Mouse (Mus musculus): ENCODE data around the gene Mical3.

The Mical3 gene

DNA sequence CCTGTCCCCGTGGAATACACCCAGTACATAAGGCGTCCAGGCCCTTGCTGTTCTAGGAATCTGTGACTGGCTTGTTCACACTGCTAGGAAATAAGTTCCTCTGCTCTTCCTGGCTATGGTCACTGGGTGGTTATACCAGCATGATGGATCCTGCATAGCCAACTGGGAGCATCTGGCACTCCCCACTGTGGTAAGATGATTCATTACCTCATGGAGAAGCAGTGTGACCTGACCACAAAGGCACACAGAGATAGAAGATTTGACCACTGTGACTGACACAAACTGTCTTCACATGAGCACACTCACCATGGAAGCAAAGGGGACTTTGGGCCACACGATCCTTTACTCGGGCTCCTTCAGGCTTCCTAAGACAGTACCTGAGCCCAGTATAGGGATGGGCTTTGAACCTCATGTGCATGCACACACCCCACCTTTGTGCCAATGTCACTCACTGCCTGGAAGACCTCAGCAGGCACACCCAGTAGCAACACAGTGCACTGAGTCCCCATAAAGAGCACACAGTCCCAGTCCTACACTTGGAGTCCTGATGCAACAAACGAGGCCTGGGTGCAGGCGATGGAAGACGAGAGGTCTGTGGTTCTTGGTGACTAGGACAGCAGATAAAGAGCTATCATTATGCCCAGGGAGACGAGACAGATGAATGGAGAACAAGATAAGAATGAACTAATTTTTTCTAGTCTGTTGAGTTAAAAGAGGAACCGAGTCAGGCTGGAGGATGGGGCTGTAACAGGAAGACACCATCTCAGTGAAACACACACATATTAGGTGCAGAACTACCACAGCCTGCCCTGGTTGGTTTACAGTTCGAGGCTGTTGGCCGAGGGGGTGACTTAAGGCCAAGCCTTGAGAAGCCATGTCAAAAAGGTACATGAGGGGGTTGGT is 174.3 kb downstream of the Mical3 start:
- DNase-seq = no peak

DNA sequence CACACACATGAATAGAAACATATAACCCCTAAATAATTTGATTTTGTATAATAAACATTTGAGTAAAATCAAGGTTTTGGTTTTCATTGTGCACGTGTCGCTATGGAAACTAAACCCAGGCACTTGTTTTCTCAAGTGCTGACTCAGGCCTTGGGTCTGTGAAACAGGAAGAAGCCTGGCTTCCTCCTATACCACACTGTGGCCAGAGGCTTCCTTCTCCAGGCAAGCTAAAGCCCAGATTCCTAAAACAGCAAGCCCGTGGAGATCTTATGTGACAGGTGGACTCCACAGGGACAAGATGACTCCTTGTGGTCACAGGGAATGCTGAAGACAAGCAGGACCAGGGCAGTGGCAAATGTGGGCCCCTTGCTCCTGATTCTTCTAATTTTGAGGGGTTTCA is 175.6 kb downstream of the Mical3 start:
- DNase-seq = no peak

DNA sequence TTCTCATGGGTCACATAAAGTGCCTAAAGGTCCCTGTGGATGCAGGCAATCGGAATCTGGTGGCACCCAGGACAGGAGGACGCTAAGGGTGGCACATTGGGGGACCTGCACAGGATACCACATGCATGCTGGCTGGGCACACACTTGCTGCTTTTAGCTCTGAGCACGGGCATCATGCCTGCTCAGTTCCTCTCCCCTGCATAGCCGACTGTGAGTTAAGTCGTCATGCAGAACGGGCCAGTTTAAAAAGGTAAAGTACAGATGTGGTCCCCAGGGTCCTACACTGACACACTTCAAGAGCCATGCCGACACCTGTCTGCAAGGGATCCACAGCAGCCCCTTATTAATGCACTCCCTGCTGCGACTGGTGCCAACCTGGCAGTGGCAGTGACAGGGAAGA is 176.6 kb downstream of the Mical3 start:
- DNase-seq = no peak

DNA sequence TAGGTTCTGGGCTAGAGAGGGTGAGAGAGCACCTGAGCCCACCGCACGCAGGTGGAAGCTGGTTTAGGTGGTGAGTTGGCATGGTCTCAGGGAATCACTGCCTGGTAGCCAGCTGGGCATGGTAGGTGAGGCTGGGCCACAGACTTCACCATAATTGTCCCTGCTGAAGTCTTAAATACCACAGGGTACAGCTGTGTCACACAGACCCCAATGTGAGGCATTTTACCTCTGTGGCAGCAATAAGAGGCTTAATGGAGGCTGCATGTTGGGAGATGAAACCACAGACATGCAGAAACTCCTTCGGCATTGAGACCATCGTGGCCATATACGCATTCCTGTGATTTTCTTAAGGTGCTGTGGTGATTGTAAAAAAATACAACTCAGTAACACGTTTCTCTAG is 178.3 kb downstream of the Mical3 start:
- DNase-seq = no peak

DNA sequence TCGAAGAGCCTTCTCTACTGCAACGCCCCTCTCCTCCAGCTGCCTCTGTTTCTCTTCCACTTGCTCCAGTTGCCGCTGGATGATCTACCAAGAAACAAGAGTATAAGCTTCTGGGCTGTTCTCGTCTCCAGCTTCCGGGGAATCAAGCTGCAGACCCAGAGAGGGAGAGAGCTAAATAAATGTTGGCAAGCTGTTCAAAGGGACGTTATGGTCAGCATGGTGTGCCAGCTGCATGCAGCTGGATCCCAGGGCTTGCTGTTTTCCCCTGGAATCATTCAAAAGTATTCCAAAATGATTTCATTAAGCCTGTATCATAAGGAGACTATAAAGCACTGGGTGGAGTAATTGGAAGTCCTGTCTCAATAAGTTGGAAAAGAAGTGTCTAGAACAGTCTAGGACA is 179.5 kb downstream of the Mical3 start:
- no peak for DNase-seq

DNA sequence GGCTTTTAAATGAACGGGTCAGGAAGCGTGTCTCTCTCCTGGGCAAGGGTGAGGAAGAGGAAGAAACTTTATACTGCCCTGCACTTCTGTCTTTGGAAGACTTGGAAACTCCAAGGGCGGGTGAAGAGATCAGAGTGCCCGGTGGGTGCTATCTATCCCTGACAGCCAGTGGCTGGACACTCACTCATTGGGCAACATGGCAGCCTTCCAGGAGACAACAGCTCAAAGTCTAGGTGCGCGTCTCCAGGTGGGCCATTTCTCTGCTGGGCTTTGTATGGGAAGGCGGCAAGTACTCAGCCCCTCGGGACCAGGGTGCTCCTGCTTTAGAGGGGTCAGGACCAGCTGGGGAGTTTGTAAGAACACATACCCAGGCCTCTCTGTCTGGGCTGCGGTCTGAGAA is 185.3 kb downstream of the Mical3 start:
- no peak for DNase-seq

DNA sequence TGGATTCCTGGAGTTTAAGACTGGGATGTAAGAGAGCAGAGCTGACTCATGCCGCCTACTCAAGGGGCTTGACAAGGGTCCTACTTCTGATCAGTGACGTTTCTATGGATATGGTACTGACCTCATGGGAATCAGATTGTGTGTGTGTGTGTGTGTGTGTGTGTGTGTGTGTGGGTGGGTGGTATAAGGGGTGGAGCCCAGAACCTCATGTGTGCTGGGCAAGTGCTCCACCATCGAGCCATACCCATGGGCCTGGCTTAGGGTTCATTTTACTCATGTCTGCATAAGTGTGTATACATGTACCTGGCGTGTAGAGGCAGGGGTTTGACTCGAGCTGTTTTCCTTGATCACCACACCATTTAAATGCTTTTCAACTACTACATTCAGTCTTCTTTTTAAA is 186.8 kb downstream of the Mical3 start:
- no peak for DNase-seq

DNA sequence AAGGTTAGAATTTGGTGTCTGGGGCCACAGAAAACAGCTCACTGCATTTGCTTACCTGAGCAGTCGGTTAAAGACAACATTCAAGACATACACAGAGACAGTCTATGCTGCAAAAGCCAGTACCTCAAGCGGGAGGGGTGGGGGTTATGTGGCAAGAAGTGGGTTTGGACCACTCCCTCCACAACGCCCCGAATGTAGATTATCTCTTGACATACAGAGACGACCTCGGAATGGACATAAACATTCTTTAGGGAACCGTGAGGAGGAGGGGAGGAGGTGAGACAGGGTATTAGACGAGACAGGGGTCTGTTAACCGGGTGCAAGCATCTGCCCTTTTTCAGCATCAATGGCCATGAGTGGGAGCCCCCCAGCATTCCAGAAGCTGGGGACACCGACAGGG is 187.2 kb downstream of the Mical3 start:
- DNase-seq = no peak

DNA sequence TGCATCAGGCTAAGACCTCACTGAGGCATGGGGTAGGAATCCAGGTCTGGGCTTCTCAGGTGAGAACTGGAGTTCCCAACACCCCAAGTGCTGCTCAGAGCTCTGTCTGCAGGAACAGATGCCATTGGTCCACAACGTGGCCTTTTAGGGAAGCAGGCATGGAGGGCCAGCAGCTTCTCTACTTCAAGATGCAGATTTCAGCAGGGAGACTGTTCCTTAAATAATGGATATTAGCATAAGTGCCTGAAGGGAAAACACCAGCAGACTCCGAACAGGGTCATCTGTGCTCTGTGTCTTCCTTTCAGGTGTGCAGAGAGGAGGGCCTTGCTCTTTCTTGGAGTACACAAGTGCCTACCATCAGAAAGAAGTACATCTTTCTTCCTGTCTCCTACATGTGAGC is 187.7 kb downstream of the Mical3 start:
- no peak for DNase-seq

DNA sequence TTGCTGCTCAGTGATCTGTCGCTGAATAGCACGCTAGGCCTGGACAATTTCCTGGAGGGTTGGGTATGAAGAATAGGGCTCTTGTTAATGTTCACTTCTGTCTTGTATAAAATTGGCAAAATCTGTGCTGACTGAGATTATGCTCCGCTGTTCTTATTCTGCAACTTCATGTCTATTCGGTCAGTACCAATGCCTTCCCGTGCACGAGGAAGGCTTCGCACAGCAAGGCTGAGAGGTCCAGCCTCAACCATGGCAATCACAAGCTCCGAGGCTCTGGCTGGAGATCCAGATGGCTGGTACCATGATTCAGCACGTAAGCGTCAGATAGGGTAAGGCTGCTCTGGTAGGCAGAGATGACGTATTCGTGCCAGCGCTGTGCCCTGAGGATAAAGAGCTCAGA is 189.2 kb downstream of the Mical3 start:
- no peak for DNase-seq

DNA sequence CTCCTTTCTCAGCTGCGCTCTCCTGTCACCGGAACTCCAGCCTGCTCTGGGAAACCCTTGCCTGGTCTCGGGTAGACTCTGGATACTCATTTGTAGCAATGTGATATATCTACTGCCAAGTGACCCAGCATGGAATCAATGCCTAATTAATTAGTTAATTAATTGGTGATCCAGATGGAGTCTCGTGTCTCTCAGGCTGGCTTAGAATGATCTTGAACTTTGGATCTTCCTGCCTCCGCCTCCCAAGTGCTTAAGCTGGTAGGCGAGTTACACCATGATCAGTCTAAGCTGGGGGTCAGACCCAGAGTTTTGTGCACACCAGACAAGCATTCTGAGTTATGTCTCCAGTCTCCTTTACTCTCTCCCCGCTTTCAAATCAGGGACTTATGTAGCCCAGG is 189.7 kb downstream of the Mical3 start:
- DNase-seq = no peak

DNA sequence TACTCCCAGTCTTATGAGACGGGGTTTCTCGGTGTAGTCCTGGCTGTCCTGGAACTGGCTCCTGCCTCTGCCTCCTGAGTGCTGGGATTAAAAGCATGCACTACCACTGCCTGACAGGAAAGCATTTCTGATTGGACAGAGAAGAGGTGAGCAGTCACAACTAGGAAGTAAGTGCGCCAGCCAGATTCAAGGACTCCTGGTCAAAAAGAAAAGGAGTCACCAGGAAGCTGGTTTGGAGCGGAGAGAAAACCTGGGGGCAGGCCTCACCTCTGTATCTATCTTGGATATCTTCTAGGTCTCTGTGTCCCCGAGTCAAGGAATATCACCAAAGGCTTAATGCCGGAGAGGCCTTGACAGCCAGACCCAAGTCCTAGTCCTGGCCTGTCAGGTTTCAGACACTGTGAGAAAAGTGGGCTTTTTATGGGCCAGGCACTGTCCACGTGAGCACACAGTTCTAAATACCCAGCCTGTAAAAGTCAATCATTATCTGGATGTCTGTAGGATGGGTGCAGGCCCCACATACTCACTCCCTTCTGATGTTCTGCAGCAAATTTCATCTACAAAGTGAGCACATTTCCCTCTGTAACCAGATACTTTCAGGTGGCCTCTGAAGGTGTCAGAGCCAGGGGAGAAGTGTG is 190.2 kb downstream of the Mical3 start:
- DNase-seq = no peak

DNA sequence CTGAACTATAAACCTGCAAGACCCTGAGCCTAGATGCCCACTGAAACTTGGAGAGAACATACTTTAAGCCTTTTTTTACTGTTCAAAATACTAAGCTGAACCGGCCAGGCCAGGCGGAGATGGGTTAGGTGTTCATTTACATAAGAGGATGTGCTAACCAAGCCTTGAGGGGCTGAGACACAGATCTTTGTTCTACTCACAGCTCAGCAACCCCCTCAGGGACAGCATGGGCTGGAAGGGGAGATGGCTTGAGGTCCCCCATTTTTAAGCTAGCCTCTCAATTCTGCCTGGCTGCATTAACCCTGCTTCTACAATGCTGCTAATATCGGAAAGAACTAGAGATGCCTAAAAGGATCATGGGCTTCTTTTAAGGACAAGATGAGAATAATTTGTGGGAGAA is 191.0 kb downstream of the Mical3 start:
- DNase-seq = no peak

DNA sequence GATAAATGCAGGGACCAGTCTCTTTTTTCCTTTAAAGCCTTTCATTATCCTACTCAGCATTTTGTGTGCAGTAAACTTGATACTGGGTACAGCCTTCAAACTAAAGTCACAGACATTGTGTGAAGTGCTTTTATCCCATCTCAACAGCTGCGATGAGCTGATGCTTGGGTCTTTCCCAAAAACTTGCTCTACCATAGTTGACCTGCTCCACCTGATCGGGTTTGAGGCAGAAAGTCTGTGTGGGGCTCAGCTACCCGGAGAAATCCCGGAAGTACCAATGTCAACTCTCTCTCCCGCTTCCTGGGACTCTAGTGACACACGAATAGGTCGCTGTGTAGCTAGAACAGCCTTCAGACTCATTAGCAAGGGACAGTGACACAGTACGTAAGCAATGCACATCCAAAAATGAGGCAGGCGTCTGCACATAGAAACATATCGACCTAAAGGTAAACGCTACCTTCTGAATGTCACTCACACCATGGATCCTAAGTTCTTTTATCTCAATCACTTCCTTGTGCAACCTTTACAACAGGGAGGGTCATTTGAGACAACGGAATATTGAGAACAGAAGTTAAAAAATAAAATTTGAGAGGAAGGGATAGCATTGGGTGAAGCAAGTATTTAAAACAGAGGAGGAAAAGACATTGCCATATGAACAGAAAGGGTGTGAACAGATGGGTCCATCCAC is 191.9 kb downstream of the Mical3 start:
- no peak for DNase-seq

DNA sequence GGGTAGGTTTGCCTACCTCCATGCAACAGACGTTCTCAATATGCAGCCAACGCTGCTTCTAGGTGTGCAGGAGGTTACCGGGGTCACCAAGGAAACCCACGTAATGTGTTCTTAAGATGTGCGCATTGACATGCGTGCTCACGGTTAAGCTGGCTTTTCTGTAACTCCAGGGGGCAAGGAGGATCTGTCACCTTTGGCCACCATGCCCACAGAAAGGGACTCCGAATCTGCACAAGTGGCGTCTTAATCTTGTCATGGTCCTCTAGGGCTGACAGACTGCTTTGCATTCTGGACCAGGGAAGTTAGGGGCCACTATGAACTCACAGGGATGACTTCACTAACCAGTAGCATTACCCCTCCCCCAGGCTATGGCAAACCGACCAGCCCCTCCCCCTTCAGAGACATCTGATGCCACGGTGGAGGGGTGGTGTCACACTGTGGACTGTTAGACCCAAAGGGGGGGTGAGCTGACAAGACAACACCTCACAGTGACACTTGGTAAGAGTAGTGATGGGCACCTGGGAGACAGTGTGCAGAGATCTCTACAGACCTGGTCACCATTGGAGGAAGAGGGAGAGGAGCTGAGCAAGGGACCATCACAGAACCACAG is 192.7 kb downstream of the Mical3 start:
- DNase-seq = no peak

DNA sequence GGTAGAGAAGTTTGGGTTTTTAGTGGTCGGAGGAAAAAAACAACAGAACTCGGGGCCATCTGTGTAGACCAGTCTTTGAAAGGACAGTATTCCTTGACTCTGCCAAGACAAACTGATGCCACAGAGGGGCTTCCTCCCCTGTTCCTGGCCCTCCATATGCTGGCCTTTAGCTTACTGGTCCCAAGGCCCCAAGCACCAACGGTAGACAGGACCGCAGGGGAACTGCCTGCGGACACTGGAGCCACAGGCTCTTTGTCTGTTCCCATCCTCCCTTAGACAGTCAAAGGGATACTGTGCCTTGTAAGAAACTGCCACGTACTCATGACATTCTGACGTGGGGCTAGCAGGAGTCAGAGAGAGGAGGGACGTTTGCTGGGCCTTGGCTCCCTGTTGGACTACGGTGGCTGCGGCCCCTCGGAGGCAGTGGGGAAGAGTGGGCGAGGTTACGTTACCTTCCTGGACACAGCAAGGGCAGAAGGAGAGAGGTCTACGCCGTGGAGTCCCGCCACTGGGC is 193.6 kb downstream of the Mical3 start:
- no peak for DNase-seq

DNA sequence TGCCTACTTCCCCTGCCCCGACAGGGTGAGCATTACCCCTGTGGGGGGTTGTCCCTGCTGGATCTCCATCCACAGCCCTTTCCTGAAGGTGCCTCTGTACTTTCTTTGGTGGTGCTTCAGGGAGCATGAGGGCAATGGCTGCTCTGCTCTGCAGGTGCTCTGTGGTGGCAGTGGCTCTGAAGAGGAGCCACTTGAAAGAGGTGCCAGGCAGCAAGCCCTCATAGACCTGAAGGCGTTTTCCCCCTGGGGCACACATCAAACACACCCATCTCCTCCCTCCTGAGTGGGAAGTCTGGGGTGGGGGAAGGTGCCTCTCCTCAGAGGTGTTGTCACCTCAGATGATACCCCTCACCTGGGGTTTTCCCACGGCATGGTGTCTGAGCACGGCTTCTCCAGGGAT is 196.6 kb downstream of the Mical3 start:
- DNase-seq = no peak

DNA sequence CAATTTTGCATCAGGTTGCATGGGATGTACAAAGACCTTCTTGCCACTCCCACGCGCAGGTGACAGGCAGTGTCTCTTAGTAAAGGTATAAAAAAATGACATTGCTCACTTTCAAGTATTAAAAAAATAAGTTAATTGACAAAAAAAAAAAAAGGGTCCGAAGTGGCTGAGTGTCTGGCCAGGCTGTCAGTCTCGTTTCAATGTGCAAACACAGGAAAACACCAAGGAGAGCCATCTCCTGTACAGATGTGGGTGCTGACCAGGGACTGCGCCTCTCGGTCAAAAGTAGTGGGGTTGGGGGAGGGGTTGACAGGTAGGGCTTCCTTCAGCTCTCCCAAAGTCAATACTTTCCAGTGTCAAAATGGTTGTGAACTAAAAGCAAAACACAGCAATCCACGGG is 197.1 kb downstream of the Mical3 start:
- no peak for DNase-seq

DNA sequence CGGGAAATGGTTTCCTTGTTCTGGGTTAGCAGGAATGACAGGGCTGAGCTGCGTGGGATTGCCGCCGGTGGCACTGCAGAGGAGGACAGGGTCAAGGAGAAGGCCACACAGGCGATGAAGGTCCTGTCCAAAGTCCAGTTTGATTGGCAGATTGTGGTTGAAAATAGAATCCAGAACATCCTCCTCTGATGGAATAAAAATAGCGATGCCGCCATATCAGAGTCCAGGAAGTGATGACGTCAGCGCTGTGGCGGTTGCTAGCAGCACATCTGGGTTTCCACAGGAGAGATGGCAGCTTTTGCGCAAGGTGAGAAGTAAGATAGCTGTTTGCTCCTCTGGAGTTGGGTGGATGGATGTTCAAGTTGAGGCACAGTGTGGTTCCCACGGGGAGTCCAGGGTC is 198.2 kb downstream of the Mical3 start:
- no peak for DNase-seq

DNA sequence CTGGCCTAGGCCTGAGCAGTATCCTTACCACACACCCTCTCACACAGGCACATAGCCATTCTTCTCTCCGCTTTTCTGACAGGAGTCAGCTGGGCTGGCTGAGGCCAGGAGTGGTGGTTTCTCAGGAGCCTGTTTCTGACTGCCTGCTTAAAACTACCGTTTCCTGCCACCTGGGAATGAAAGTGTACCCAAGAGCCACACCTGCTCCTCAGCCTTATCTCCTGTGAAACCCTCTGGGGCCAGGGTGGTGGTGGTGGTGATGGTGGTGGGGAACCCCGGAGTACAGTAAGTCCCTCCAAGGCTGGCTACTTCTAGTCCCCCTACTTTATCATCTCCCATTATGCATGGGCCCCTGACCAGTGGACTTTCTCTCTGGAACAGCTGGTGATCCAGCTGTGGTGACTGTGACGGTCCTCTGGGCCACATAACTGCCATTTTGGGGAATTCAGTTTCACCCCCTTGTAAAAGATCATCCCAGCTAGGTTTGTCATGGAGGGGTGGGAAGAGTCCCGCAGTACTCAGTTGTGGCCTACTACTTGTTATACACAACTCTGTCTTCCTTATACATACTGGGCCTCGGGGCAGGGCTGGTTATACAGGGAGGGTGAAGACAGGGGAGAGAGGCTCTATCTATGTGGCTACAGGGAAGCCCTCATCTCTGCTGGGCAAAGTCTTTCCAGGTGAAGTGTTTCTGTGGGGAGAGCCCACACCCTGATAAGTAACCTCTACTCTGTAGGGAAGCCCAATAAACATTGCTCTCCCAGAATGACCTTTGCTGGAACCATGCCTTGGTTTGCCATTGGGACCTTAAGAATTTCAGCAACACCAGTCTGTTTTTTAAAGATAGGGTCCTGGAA is 200.1 kb downstream of the Mical3 start:
- DNase-seq = no peak

DNA sequence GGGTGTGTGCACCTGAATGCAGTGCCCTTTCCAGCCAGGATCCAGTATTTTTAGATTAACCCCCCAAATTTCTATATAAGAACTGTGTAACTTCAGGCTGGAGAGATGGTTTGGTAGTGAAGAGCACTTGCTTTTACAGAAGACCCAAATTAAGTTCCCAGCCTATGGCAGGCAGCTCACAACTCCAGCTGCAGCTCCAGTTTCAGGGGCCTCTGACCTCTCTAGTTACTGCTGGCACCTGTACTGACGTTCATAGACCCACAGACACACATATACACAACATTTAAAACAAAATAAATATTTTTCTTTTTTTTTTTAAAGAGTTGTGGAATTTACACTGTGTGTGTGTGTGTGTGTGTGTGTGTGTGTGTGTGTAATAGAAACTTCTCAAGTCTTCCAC is 201.4 kb downstream of the Mical3 start:
- DNase-seq = no peak

DNA sequence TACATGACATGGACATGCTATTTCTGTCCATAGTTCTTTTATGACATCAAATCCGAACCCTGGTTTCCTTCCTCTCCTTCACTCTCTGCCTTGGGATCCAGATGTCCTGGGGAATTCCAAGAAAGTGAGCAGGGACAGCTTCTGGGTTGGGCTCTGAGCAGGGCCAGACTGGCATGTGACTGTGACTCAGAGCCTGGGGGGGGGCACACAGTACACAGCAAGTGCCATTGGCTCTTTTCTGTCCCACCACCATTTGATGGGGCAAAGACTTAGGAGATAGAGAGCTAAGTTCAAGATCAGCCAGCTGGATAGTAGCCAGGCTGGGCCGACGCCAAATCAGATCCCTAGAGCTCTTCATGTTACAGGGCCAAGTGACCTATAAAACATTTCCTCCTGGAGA is 203.0 kb downstream of the Mical3 start:
- DNase-seq = peak; percentile 52 to 74

All from cerebellum, postnatal 14 days (tissue).